Mouse (Mus musculus) gastrocnemius, adult 2 months (tissue): ENCODE measurements at regions not wholly inside any gene's neighbourhood (a gene's known extent, or its start where the extent isn't known, plus 50 kb on each side); places are given as distances from the start of the nearest gene placed in this dataset.

Experiments
- DNase-seq: peaks from one replicate; pipeline ENCODE4 v3.0.0; 2022
- H3K27ac ChIP-seq: fragments of 200-600 bp; 2 replicates; pipeline ENCODE4 v1.8.1; 2022; ENCODE audit warnings: mild to moderate bottlenecking
- H3K4me3 ChIP-seq: fragments of 200-600 bp; 2 replicates; pipeline ENCODE4 v1.8.1; 2022; ENCODE audit warnings: mild to moderate bottlenecking, moderate library complexity
- CTCF ChIP-seq: fragments of 200-600 bp; IDR thresholded peaks from 2 replicates; pipeline ENCODE4 v1.8.1; 2022; ENCODE audit warnings: antibody characterized with exemption, mild to moderate bottlenecking, moderate library complexity
- intact Hi-C: fragments of 180-260 bp; cut with DNase I; formaldehyde crosslinking; loops from one replicate; pipeline ENCODE4 v1.15.1; 2025

DNA sequence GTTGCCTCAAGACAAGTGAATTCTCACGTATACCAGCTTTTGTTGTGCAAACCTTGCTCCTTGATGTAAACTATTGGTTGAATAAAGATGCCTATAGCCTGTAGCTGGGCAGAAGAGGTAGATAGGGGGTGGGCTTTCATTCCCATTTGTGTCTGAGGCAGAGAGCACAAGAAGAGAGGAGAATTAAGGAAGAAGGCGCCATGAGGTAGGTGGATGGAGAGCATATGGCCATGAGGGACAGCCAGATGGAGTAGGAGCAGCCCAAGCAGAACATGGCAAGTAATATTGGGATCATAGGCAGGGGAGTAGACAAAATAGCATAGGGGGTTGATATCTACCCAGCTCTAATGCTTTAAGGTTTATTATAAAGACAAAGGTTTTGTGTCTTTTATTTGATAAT, 557.3 kb downstream of the Ptprc start:
- Histone ChIP-seq H3K27ac (no peak overlapping the region), H3K4me3 (no peak overlapping the region)
- intact Hi-C loops = no loop called here
- TF ChIP-seq CTCF = no peak
- DNase-seq = no peak

DNA sequence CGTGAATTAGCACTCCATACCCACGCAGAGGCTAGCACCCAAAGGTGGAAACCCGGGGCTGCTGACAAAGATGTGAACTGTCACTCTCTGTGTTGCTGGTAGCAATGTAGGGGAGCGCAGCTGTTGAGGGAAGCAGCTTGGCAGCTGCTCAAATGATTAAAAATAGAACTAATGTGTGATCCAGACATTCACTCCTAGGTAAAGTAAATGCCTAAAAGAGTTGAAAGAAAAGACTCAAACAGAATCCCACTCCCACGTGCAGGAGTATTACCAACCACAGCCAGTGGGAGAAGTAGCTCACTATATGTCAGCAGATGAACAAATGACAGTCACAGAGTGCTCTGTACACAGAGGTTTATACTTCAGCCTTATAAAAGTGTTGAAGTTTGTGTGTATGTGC, 558.0 kb downstream of the Ptprc start:
- Histone ChIP-seq H3K27ac (no peak overlapping the region), H3K4me3 (no peak overlapping the region)
- TF ChIP-seq CTCF = no peak
- DNase-seq = no peak
- intact Hi-C loops = no loop called here

DNA sequence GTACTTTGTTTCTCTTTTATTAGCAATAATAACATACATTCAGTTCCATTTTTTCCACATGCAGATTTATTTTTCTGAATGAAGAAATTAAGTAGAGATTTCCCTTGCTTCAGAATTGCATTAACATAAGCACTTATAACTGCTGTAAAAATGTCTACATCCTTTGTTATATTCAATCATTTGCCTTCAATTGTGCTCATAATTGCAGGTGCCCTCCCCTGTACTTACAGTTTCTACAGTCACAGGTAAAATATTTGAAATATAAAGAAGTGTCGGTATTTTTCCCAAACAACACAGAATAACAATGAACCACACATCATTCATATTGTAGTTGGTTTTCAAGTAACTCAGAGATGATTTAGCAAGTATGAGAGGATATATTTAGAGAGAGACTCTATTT, 568.8 kb downstream of the Ptprc start:
- no peak for DNase-seq
- intact Hi-C loops = no loop called here
- TF ChIP-seq CTCF = no peak
- Histone ChIP-seq H3K27ac (no peak overlapping the region), H3K4me3 (no peak overlapping the region)

DNA sequence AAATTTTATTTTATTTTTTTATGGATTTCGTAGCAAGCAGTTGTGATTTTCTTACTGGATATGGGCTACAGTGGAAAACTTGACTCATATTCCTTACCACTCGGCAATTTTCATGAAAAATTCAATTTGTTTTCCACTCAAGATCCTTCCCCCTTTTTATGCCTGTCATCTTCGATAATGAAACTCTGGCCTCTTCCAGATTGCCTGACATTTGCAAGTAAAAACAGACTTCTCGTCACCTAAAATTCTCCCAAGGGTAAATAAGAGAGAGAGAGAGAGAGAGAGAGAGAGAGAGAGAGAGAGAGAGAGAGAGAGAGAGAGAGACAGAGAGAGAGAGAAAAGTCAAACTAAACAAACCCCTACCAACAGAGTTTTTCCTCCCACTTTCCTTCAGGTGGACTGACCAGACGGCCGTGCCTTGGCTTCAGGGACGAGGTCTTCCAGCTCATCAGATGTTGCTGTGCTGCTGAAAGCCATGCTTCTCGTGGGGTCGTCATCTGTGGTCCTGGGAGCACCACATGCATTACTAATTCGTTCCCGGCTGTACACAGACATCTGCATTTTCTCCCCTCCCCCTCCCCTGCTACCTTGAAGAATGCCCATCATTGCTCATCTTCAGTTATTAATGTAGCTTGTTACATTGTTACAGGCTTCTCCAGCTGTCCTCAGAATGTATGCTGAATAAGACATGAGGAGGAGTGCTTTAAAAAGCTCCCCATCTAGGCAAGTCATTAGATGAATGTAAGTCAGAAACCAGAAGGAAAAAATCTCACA, 569.4 kb downstream of the Ptprc start:
- no peak for TF ChIP-seq CTCF
- Histone ChIP-seq H3K27ac (no peak overlapping the region), H3K4me3 (no peak overlapping the region)
- intact Hi-C loops = no loop called here
- DNase-seq = no peak

DNA sequence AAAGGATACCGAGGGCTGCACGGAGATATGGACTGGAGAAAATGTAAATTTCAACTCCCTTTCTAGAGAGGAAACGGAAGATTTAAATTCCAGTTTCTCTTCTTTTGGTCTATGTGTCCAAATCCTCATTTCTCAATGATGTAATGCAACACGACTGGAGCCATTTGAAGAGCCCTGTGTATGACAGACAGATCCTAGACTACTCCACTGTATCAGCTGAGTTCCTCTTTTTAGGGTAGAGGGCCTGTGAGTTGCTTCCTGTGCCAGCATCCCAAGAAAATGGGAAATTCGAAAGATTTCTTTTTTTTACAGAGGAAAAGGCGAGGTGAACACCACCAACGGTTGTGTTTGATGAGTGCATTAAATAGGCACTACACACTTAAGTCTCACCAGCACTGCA, 581.8 kb downstream of the Ptprc start:
- intact Hi-C loops = no loop called here
- Histone ChIP-seq H3K27ac (no peak overlapping the region), H3K4me3 (no peak overlapping the region)
- no peak for DNase-seq
- no peak for TF ChIP-seq CTCF

DNA sequence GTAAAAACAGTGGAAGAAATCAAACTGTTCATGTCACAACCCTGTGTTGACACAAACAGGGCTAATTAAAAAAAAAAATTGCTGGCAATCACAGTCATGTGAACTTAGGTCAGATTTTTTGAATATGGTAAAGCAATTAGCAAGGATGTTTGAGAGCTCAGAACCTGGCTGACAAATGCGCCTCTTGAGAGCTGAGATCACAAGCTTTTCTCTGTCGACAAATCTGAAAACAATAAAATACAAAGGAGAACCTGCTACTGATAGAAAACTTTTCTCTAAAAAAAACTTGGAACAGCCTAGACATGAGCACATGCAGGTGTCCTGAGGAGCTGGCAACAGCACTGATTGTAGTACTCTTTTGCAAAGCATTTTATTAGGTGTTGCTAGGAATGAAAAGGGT, 583.6 kb downstream of the Ptprc start:
- H3K27ac ChIP-seq = peak overlapping the region; percentile 32; the same call in 1 of the 2 replicates
- H3K4me3 ChIP-seq = no peak overlapping the region
- no peak for DNase-seq
- TF ChIP-seq CTCF = no peak
- intact Hi-C loops = no loop called here

DNA sequence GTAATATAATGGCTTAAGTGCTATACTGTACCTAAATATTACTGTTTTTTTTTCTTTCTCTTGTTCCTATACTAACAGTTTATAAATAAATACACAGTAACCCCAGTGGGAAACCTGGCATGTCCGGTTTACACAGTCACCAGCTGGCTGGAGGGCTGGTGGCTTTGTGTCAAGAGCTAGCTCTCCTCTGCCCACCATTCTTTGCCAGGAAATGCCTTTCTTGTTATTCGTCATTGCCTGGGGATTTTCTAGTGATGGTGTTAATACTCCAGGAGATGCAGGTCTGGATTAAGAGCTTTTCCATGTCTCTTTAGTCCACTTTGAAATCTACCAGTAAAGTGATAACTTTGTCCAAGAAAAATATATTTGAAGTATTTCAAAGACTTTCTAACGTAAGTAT, 584.2 kb downstream of the Ptprc start:
- Histone ChIP-seq H3K4me3 (no peak overlapping the region), H3K27ac (peak overlapping the region; percentile 43; the same call in 1 of the 2 replicates)
- DNase-seq = peak; percentile 51
- intact Hi-C loops = no loop called here
- TF ChIP-seq CTCF = no peak

DNA sequence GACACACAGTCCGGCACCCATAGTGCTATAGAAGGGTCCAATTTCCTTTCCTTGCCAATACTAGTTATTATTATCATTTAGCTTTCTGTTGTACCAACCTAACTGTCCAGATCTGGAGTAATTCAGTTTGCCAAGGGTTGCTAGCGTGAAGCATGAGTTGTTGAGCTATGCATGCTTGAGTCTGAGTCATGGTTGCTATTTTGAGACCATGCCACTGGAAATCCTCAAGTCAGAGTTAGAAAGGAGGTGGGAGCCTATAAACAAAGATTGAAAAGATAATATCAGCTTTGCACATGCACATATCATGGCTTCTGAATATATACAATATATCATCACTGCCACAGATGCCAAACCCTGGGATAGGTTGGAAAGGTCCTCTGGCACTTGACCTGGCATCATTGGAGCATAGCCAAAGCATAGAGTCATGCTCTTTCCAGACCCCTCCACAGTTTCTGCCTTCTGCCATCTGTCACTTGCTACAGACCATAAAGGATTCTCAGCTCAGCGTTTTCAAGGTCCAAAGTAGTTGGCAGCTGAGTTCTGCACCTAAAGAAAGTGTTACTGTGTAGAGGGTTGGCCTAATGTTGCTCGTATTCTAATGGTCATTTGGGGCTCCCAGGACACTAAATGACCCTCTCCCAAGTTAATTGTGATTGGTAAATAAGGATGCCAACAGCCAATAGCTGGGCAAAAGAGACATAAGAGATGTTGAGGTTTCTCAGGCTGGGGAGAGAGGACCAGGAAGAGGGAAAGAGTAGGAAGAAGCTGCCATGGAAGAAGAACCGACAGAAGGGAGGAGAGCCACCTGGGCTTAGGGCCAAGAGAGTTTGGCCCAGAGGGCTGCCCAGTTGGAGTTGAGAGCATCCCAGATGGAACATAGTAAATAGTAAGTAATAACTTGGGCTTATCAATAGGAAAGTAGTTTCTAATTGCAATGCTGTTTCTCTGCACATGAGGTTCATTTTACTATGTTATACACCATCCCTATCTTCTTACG, 586.9 kb downstream of the Ptprc start:
- Histone ChIP-seq H3K27ac (no peak overlapping the region), H3K4me3 (no peak overlapping the region)
- TF ChIP-seq CTCF = no peak
- intact Hi-C loops = no loop called here
- DNase-seq = no peak

DNA sequence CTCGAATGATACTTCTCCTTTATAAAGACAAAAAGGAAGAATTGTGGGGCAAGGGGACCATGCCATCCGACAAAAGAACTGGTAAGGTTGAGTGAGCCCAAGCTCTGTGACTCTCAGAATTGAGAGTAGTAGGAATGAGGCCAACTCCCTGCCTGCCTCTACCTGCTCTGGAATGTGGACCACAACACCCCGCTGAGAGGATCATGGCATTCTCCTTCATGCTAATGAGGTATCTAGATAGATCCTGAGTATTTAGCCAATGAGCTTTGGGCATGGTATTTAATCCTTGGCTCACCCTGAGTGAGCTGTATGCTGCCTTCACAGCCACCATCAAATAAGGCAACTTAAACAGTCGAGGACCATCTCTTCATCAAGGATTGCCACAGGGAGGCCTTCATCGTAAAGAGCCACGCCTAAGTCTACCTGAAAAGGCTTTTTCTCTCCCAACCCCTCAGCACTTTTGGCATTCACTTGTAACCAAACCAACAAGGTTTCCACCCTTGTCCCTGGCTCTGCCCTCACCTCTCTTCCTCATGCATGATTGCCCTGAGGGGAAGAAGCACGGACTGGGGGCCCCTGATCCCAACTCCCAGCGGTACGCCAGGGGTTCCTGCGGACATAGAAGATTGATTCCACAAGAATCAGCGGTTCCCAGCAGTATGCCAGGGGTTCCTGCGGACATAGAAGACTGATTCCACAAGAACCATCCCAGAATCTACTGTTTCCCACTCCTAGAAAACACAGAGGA, 587.9 kb downstream of the Ptprc start:
- Histone ChIP-seq H3K27ac (no peak overlapping the region), H3K4me3 (no peak overlapping the region)
- no peak for TF ChIP-seq CTCF
- intact Hi-C loops = no loop called here
- no peak for DNase-seq

DNA sequence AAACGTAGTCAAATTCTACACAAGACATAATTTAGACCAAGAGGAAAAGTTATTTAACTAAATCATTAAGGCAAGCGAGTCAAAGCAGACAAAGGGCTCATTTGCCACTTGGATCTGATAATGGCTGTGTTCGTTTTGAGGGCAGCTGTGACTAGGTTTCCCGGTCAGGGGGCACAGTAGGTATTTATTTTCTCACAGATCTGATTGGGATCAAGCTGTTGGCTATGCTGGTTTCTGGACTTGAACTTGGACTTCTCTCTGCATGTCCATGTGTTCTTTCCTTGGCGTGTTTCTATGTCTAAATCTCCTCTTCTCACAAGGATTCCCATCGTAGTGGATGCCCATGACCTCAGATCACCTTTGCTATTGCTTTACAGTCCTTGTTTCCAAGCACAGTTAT, 590.8 kb downstream of the Ptprc start:
- TF ChIP-seq CTCF = no peak
- intact Hi-C loops = no loop called here
- no peak overlapping the region for H3K4me3 ChIP-seq
- no peak for DNase-seq
- H3K27ac ChIP-seq = no peak overlapping the region

DNA sequence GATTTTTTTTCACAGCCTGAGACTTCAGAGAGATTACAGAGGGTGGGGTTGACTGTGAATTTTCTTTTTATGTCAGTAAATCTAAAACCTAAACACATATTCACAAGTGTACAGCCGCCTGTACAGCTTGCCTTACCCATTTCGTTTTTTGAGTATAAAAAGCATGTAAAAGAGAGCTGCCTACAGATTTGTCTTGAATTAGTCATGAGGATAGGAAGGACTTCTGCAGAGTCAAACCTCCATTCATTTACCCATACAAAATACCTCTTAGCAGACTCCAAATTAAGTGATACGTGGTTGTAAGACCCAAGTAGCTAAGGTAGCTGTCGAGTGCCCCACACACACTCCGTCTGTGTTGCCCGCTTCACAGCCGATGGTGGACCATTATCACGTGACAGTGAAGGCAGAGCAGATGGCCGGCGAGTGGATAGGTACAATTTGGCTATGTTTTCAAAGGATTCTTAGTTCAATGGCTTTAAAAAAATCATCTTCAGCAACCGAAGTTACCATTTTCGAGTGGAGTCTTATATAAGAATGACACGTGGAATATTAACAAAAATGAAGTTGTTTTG, 591.3 kb downstream of the Ptprc start:
- Histone ChIP-seq H3K27ac (no peak overlapping the region), H3K4me3 (no peak overlapping the region)
- no peak for TF ChIP-seq CTCF
- DNase-seq = no peak
- intact Hi-C loops = no loop called here

DNA sequence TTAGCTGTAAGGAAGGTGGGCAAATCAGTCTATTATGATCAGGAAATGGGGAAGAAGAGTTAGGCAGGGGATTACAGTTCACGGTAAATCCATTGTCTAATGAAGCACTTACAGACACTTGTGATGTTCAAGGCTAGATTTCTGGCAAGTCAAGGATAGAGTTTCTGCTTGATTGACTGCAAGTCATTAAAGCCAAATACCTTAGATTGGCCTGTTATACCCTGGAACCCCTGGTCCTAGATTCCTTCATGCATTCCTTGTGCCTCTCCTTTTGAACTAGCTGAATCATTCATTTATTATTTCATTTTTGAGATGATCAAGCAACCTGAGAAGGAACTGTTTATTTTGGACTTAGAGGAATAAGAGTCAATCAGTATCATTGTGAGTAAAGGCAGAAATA, 597.9 kb downstream of the Ptprc start:
- intact Hi-C loops = no loop called here
- no peak for DNase-seq
- Histone ChIP-seq H3K4me3 (no peak overlapping the region), H3K27ac (no peak overlapping the region)
- TF ChIP-seq CTCF = no peak
